Mouse (Mus musculus) B cell, adult 2 months (primary cell): Measurements from ENCODE around the gene Ifit1bl2.
"Not testable (repeated sequence)": the region's sequence is repeated elsewhere in the genome, so short reads cannot be mapped to it uniquely, and the experiment has no call there.

Source experiments
- DNase-seq, 2 experiments: peaks; one replicate each; pipeline ENCODE4 v3.0.0; 2022

Gene Ifit1bl2

DNA sequence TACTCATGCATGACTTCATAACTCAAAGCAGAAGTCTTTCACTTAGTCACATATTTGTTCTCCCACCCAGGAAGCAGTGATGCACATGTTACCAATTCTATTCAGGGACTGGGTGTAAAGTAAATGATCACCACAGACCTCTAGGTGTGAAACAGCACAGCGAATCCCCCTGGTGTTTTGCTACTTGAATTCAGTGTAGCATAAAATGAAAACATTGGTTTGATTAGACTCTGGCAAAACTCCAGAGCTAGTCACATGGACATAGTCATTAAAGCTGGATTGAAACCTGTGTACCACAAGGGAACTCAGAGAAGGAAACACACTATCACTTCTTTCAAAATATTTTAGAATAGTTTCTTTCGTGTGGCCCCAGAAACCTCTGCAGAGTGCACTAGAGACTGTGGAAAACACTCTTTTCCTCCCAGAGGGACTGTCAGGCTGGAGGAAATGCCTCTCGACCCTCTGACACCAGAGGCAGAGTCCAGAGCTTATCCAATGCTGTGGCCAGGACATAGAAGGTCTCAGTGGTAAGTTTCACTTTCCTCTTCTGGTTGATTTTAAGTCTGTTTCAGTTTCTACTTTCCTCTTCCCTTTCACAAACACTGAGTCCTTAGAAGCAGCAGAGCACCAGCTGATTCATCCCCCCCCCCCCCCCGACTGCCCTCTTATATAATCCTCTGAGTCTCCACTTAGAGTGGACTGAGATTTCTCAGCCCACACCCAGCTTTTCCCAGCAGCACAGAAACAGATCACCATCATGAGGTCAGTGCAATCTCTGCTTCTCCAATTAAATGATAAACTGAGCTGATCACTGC is 33.1 kb downstream of the Ifit1bl2 start, which contains the start of gene Ifit3b:
TSS of gene Ifit3b (plus strand) at position 734 of the 815 bp plus-strand sequence.
- DNase-seq, result peak; percentile 55 to 62

GRCm38 (mm10) chr19:34605472-34605871 is 35.1 kb downstream of the Ifit1bl2 start:
- DNase-seq, result no peak

DNA sequence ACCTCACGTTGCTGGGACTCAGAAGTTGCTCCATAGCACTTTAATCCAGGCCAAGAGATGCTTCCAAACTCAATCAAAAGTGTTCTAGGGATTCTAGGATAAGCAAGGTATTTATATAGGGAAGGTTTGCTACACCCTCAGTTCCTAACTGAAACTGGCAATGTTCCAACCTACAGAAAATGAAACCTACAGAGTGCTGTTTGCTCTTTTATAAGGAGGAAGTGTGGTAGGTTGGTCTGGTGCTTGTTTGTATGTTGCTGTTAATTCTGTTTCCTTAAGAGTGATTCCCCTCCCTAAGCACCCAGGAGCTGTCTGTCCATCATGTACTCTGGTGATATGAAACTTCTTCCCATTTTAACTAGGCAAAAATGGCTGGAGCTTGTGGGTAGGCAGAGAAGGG is 38.7 kb downstream of the Ifit1bl2 start, which contains the start of gene Ifit1bl1:
TSS of gene Ifit1bl1 (minus strand) at position 69 of the 400 bp plus-strand sequence.
- DNase-seq, result peak; percentile 39 to 43

DNA sequence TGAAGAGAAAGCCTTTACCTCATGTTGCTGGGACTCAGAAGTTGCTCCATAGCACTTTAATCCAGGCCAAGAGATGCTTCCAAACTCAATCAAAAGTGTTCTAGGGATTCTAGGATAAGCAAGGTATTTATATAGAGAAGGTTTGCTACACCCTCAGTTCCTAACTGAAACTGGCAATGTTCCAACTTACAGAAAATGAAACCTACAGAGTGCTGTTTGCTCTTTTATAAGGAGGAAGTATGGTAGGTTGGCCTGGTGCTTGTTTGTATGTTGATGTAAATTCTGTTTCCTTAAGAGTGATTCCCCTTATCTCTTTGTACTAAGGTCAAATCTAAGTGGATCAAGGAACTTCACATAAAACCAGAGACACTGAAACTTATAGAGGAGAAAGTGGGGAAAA is 41.3 kb downstream of the Ifit1bl2 start:
- peak; percentile 50 to 56 for DNase-seq

DNA sequence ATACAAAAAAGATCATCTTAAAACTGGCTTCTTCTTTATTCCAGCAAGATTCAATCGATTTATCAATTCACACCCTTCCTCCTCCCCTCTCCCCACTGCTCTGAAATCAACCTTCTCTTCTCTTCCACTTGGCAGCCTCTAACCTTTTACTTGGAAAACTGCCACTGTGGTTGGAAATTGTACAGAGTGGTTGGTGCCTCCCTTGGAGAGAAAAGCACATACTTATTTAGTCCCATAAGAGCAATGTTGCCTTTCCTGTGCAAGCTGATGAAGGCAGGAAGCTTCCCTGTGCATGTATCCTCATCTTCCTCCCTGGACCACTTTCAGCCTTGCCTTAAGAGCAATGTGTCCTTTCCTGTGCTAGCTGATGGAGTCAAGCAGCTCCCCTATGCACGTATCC is 42.2 kb downstream of the Ifit1bl2 start:
- no peak for DNase-seq

DNA sequence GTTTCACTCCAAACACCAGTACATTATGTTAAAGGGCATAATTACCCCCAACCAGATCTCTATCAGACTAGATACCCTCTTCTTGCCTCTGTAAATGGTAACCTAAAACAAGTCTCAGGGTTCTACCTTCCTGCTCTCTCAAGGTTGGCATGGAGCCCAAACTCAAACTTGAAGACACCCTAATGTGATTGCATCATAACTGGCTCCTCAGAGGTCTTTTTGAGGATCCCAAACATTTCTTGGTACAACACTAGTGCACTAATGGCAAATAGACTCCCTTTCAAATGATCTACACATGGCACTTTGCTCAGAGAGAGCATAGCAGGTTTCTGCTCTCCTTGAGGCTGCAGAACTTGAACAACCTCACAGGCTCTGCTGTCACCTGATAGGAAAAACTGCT is 43.7 kb downstream of the Ifit1bl2 start:
- DNase-seq, result no peak

DNA sequence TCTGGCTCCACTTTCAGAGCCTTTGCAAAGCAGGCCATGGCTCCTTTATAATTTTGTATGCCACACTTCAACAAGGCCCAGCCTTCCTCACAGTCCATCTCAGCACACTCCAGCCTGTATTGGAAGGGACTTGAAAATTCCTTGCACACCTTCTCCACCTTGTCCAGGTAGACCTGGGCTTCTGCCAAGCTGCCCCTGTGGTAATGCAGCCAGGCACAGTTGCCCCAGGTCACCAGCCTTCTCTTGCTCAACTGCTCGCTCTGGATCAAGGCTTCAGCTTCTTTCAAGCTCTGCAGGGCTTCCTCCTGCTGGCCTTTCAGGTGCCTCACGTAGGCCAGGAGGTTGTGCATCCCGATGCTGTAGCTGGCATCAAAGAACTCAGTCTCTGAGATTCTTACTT is 46.0 kb downstream of the Ifit1bl2 start:
- DNase-seq, result not testable (repeated sequence)

DNA sequence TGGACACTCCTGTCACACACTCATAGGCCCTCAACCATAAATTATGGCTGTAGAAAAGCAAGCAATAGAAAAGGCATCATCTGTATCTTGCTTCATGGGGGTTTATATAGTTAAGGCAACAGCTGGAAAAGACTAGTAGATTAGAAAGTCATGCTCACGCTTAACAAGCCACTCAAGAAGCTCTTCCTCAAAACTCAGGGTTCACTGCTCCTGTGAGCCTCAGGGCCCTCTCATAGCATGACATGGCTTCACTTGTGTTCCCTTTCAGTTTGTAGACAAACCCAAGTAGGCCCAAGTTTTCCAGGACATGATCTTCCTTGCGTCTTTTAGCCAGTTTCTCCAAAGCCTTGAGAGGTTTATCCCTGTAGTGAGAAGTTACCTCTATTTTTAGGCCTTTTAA is 47.1 kb downstream of the Ifit1bl2 start:
- peak in 1 of 2 experiments; percentile 44 for DNase-seq

- DNase-seq, result no peak
Observed at GRCm38 (mm10) chr19:34588959-34589358, 51.6 kb downstream of the Ifit1bl2 start.

DNA sequence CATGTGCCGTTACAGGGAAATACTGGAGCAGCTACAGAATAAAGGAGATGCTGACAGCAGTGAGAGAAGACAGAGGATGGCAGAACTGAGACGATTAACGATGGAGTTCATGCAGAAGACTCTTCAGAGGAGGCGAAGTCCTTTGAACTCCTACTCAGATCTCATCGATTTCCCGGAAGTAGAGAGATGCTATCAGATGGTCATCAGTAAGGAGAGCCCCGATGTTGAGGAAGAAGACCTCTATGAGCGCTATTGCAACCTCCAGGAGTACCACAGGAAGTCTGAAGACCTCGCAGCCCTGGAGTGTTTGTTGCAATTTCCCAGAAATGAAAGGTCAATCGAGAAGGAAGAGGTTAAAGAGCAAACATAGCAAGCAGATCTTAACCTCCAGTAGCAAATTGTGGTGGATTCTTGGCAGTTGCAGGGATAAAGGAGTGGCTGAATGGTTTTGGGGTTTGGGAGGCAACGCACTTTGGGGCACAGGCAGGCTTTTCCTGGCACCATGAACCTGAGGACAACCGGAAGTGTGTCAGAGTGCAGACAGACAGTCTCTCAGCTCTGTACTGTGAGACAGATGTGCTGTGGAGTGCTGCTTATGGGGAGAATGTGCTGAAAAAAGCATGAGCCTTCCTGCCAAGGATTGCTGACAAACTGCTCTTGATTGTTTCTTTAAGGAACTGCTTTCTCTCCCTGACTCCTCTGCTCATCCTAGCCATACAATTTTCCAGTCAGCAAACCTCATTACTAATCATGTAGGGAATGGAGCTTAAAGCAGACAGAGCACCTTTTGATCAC is 52.4 kb downstream of the Ifit1bl2 start:
- DNase-seq, result not testable (repeated sequence)

DNA sequence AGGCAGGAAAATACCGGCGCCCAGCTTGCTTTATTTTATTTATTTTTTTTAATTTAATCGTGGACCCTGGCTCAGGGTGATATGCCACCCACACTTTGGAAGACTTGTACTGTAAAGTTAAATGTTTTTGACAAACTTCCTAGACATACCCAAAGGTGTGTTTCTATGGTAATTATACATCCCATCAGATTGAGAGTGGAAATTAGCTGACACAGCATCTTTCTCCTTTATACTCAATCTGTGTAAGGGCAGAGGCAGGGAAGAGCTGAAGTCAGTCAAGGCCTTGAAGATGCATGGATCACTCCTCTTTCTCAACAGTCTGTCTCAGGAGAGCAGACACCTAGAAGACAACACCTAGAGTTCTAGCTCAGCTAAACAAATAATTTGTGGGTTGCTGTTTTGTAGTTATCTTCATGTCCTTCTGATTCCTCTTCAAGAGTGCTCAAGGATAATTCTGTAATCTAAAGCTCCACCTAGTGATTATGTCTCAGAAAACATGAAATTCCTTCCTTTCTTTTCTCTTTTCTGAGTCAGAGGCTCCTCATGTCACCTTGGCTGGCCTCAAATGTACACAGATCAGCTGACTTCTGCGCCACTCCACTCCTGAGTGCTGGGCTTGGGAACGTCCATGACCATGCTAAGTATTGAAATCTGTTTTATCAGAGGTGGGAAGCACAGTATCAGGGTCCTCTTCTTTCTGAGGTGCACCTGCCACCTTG is 54.6 kb downstream of the Ifit1bl2 start:
- not testable (repeated sequence) for DNase-seq

DNA sequence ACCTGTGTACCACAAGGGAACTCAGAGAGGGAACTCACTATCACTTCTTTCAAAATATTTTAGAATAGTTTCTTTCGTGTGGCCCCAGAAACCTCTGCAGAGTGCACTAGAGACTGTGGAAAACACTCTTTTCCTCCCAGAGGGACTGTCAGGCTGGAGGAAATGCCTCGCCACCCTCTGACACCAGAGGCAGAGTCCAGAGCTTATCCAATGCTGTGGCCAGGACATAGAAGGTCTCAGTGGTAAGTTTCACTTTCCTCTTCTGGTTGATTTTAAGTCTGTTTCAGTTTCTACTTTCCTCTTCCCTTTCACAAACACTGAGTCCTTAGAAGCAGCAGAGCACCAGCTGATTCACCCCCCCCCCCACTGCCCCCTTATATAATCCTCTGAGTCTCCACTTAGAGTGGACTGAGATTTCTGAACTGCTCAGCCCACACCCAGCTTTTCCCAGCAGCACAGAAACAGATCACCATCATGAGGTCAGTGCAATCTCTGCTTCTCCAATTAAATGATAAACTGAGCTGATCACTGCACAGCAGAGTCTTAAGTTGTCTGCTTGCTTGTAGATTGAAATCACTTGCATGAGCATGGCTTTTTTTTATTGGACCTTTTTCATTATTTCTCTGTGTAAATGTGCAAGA is 57.3 kb downstream of the Ifit1bl2 start, which contains the start of gene Ifit3:
TSS of gene Ifit3 (plus strand) at position 406 of the 641 bp plus-strand sequence.
- peak in 1 of 2 experiments; percentile 34 for DNase-seq

DNA sequence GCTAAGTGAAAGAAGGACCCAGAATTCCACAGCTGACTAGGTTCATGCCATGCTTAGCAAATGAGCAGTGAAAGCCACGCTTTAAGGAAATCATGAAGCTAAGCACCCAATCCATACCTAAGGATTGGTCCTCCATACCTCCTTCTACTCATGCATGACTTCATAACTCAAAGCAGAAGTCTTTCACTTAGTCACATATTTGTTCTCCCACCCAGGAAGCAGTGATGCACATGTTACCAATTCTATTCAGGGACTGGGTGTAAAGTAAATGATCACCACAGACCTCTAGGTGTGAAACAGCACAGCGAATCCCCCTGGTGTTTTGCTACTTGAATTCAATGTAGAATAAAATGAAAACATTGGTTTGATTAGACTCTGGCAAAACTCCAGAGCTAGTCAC is 57.8 kb downstream of the Ifit1bl2 start:
- not testable (repeated sequence) for DNase-seq

GRCm38 (mm10) chr19:34577121-34577520 is 63.4 kb downstream of the Ifit1bl2 start:
- DNase-seq, result no peak

DNA sequence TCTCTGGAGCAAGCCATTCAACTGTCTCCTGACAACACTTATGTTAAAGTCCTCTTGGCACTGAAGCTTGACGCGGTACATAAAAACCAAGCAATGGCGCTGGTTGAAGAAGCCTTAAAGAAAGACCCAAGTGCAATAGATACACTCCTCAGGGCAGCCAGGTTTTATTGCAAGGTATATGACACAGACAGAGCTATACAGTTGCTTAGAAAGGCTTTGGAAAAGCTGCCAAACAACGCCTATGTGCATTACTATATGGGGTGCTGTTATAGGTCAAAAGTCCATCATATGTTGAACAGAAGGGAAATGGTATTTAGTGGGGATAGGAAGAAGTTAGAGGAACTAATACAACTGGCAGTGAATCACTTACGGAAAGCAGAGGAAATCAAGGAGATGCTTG is 66.9 kb downstream of the Ifit1bl2 start:
- DNase-seq, result no peak

- DNase-seq, result no peak
Observed at GRCm38 (mm10) chr19:34571080-34571479, 69.5 kb downstream of the Ifit1bl2 start.

DNA sequence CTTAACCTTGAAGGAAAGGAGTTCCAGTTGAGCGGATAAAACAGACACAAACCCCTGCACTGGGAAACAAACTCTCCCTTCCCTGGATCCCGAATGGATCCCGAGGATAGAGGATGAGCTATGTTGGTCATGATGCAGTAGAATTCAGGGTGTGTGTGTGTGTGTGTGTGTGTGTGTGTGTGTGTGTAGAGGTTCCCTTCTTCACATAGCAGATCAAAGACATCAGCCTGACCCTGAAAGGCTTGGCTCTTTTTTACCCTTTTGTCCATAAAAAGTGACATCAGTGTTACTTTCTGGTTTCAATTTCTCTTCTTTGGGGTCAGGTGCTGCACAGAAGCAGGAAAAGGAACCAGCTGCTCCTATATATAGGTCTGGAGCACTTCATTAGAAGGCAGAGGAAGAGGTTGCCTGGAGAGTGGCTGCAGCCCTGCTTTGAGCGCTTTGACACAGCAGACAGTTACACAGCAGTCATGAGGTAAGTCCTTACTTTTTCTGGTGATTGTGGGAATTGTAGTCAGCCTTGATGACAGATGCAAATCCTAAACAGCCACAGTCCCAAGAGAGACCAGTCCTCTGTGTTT is 70.6 kb downstream of the Ifit1bl2 start:
- peak; percentile 19 to 32 for DNase-seq

GRCm38 (mm10) chr19:34568988-34569895 is 71.3 kb downstream of the Ifit1bl2 start:
- no peak for DNase-seq
